Mouse (Mus musculus) liver, embryonic 13.5 days (tissue): ENCODE data around the gene Dbn1. TPM values are rescaled to one million over a fixed set of nuclear protein-coding genes. Genes with fewer than 3 reads are reported as not detected.

ENCODE experiments used
- ATAC-seq: fragments of 200-750 bp; cut with Nextera tagmentation; 2 replicates; pipeline ENCODE4 v1.8.0; 2017; ENCODE audit warnings: low read depth, mild to moderate bottlenecking, moderate number of reproducible peaks, moderate library complexity
- DNase-seq: peaks from one replicate; pipeline ENCODE4 v3.0.0; 2022
- H3K27ac ChIP-seq: fragments of 300-500 bp; sonication (generic); 2 replicates; pipeline ENCODE4 v1.5.1; 2015; ENCODE audit warnings: moderate library complexity, mild to moderate bottlenecking, inconsistent platforms
- H3K27me3 ChIP-seq: fragments of 300-500 bp; sonication (generic); 2 replicates; pipeline ENCODE4 v1.6.1; 2015; ENCODE audit warnings: mild to moderate bottlenecking, inconsistent platforms
- H3K36me3 ChIP-seq: fragments of 300-500 bp; sonication (generic); 2 replicates; pipeline ENCODE4 v1.6.1; 2015; ENCODE audit warnings: mild to moderate bottlenecking, inconsistent platforms
- H3K4me1 ChIP-seq: fragments of 300-500 bp; sonication (generic); replicated peaks from 2 replicates; pipeline ENCODE4 v1.6.1; 2015; ENCODE audit warnings: inconsistent platforms
- H3K4me2 ChIP-seq: fragments of 300-500 bp; sonication (generic); 2 replicates; pipeline ENCODE4 v1.6.1; 2015; ENCODE audit warnings: inconsistent platforms, mild to moderate bottlenecking, moderate library complexity
- H3K4me3 ChIP-seq: fragments of 300-500 bp; sonication (generic); replicated peaks from 2 replicates; pipeline ENCODE4 v1.5.1; 2015; ENCODE audit warnings: mild to moderate bottlenecking, inconsistent platforms
- H3K9ac ChIP-seq: fragments of 300-500 bp; sonication (generic); 2 replicates; pipeline ENCODE4 v1.6.1; 2015; ENCODE audit warnings: mild to moderate bottlenecking, inconsistent platforms
- H3K9me3 ChIP-seq: fragments of 300-500 bp; sonication (generic); replicated peaks from 2 replicates; pipeline ENCODE4 v1.6.1; 2016; ENCODE audit warnings: inconsistent platforms
- WGBS: fragments of 180-500 bp; shearing (Covaris S2); methylation state at CpG from one replicate; pipeline ENCODE4 v1.1.7; 2015; ENCODE audit not compliant: insufficient replicate concordance; 5-methylcytosine and 5-hydroxymethylcytosine counted together
- polyA plus RNA-seq: library from polyadenylated mRNA; unstranded; fragments of >200 nt; fragmentation: Nextera tagmentation; extraction: Ambion mirVana; gene quantifications from 2 replicates; pipeline ENCODE4 v1.2.1, GENCODE M21; 2015

Gene Dbn1
- polyA plus RNA-seq, 1 experiment from 2014 or later = 11.5 TPM

- no peak overlapping the region for H3K27ac ChIP-seq
- H3K27me3 ChIP-seq = peaks cover 64% of the 10 kb centered on the region
- WGBS = 67% methylated on average over 5 of the region's 5 CpGs
- H3K4me1 ChIP-seq = peaks cover 32% of the 10 kb centered on the region
- H3K9me3 ChIP-seq = no peaks in the 10 kb centered on the region
- H3K9ac ChIP-seq = no peak overlapping the region
- peaks cover 2% of the 10 kb centered on the region; the same call in 1 of the 2 replicates for H3K36me3 ChIP-seq
- no peak overlapping the region for H3K4me2 ChIP-seq
- ATAC-seq = no peak
- DNase-seq = no peak
- no peak overlapping the region for H3K4me3 ChIP-seq
These were observed 12.2 kb downstream of the Dbn1 start for GRCm38 (mm10) chr13:55475750-55476149.

- Histone ChIP-seq H3K27me3 (peaks cover 71% of the 10 kb centered on the region), H3K4me1 (peaks cover 34% of the 10 kb centered on the region)
- DNase-seq = no peak
These were observed 13.3 kb downstream of the Dbn1 start for GRCm38 (mm10) chr13:55474621-55475069.

GRCm38 (mm10) chr13:55473961-55474360 is 13.9 kb downstream of the Dbn1 start:
- Histone ChIP-seq H3K27ac (no peak overlapping the region), H3K4me3 (no peak overlapping the region), H3K4me1 (peaks cover 34% of the 10 kb centered on the region), H3K9ac (no peak overlapping the region), H3K4me2 (no peak overlapping the region), H3K9me3 (no peaks in the 10 kb centered on the region), H3K27me3 (peaks cover 78% of the 10 kb centered on the region), H3K36me3 (no peaks in the 10 kb centered on the region)
- no peak for DNase-seq
- no peak for ATAC-seq
- 59% methylated on average over 11 of the region's 11 CpGs for WGBS

More at GRCm38 (mm10) chr13:55474621-55475069, 13.3 kb downstream of the Dbn1 start:
- no peak for ATAC-seq
- H3K4me2 ChIP-seq = no peak overlapping the region
- no peak overlapping the region for H3K4me3 ChIP-seq
- no peak overlapping the region for H3K27ac ChIP-seq
- WGBS = 57% methylated on average over 5 of the region's 5 CpGs
- H3K9me3 ChIP-seq = no peaks in the 10 kb centered on the region
- H3K9ac ChIP-seq = no peak overlapping the region
- H3K36me3 ChIP-seq = no peaks in the 10 kb centered on the region

- H3K4me3 ChIP-seq = peak overlapping the region; percentile 63
- peak overlapping the region; percentile 89 for H3K4me2 ChIP-seq
- H3K27ac ChIP-seq = no peak overlapping the region
- no peaks in the 10 kb centered on the region for H3K36me3 ChIP-seq
- H3K9me3 ChIP-seq = no peaks in the 10 kb centered on the region
- H3K27me3 ChIP-seq = peaks cover 85% of the 10 kb centered on the region
- no peak for DNase-seq
- peaks cover 29% of the 10 kb centered on the region for H3K4me1 ChIP-seq
- peak overlapping the region; percentile 59; the same call in 1 of the 2 replicates for H3K9ac ChIP-seq
- no peak for ATAC-seq
- WGBS = 23% methylated on average over 18 of the region's 18 CpGs
These were observed 14.7 kb downstream of the Dbn1 start for GRCm38 (mm10) chr13:55473076-55473831.

GRCm38 (mm10) chr13:55472132-55473022 is 15.5 kb downstream of the Dbn1 start:
- DNase-seq (no peak), ATAC-seq (peak; percentile 46; the same call in 1 of the 2 replicates)

GRCm38 (mm10) chr13:55471819-55472131 is 16.1 kb downstream of the Dbn1 start:
- Histone ChIP-seq H3K4me2 (peak overlapping the region; percentile 89), H3K4me1 (peaks cover 29% of the 10 kb centered on the region), H3K36me3 (no peaks in the 10 kb centered on the region), H3K9ac (peak overlapping the region; percentile 59), H3K9me3 (no peaks in the 10 kb centered on the region), H3K27me3 (peaks cover 97% of the 10 kb centered on the region), H3K27ac (no peak overlapping the region), H3K4me3 (peak overlapping the region; percentile 63)
- ATAC-seq (no peak), DNase-seq (no peak)
- under 1% methylated on average over 31 of the region's 31 CpGs for WGBS

More at GRCm38 (mm10) chr13:55472132-55473022, 15.5 kb downstream of the Dbn1 start:
- H3K27ac ChIP-seq = no peak overlapping the region
- peak overlapping the region; percentile 59 for H3K9ac ChIP-seq
- H3K36me3 ChIP-seq = no peaks in the 10 kb centered on the region
- under 1% methylated on average over 100 of the region's 103 CpGs for WGBS
- H3K9me3 ChIP-seq = no peaks in the 10 kb centered on the region
- H3K4me2 ChIP-seq = peak overlapping the region; percentile 89
- H3K27me3 ChIP-seq = peaks cover 94% of the 10 kb centered on the region
- peaks cover 29% of the 10 kb centered on the region for H3K4me1 ChIP-seq
- peak overlapping the region; percentile 63 for H3K4me3 ChIP-seq

- H3K27me3 ChIP-seq = peaks cover 99% of the 10 kb centered on the region
- peak overlapping the region; percentile 63 for H3K4me3 ChIP-seq
- peaks cover 29% of the 10 kb centered on the region for H3K4me1 ChIP-seq
- peak overlapping the region; percentile 59 for H3K9ac ChIP-seq
- 1% methylated on average over 54 of the region's 54 CpGs for WGBS
- no peaks in the 10 kb centered on the region for H3K36me3 ChIP-seq
- DNase-seq = peak; percentile 64
- peak overlapping the region; percentile 89 for H3K4me2 ChIP-seq
- ATAC-seq = peak; percentile 49
- no peak overlapping the region for H3K27ac ChIP-seq
- H3K9me3 ChIP-seq = no peaks in the 10 kb centered on the region
These were observed 16.6 kb downstream of the Dbn1 start for GRCm38 (mm10) chr13:55471156-55471818.

- no peak overlapping the region for H3K27ac ChIP-seq
- H3K4me3 ChIP-seq = no peak overlapping the region
- no peaks in the 10 kb centered on the region for H3K9me3 ChIP-seq
- no peak overlapping the region for H3K4me2 ChIP-seq
- ATAC-seq (no peak), DNase-seq (no peak)
- 58% methylated on average over 9 of the region's 9 CpGs for WGBS
- H3K9ac ChIP-seq = no peak overlapping the region
- peaks cover 33% of the 10 kb centered on the region for H3K4me1 ChIP-seq
- H3K27me3 ChIP-seq = peaks cover 100% of the 10 kb centered on the region
- H3K36me3 ChIP-seq = no peaks in the 10 kb centered on the region
These were observed 17.5 kb downstream of the Dbn1 start for GRCm38 (mm10) chr13:55470372-55470771.

- no peak for DNase-seq
- H3K36me3 ChIP-seq = no peaks in the 10 kb centered on the region
- 45% methylated on average over 13 of the region's 13 CpGs for WGBS
These were observed 18.9 kb downstream of the Dbn1 start for GRCm38 (mm10) chr13:55468851-55469560.

GRCm38 (mm10) chr13:55465830-55466440 is 22.0 kb downstream of the Dbn1 start:
- Histone ChIP-seq H3K27ac (no peak overlapping the region), H3K36me3 (peaks cover 13% of the 10 kb centered on the region), H3K4me1 (peaks cover 28% of the 10 kb centered on the region), H3K4me3 (no peak overlapping the region), H3K9ac (no peak overlapping the region), H3K4me2 (no peak overlapping the region), H3K9me3 (no peaks in the 10 kb centered on the region), H3K27me3 (peaks cover 87% of the 10 kb centered on the region)
- 37% methylated on average over 5 of the region's 5 CpGs for WGBS
- no peak for ATAC-seq
- DNase-seq = no peak

More at GRCm38 (mm10) chr13:55468851-55469560, 18.9 kb downstream of the Dbn1 start:
- Histone ChIP-seq H3K9ac (no peak overlapping the region), H3K4me1 (peaks cover 46% of the 10 kb centered on the region), H3K4me3 (no peak overlapping the region), H3K4me2 (no peak overlapping the region), H3K27ac (no peak overlapping the region), H3K9me3 (no peaks in the 10 kb centered on the region), H3K27me3 (peaks cover 100% of the 10 kb centered on the region)
- ATAC-seq = no peak
